Mouse (Mus musculus): ENCODE measurements around the gene Pkd1. TPM values are rescaled to one million over a fixed set of nuclear protein-coding genes. Genes with fewer than 3 reads are reported as not detected.

The Pkd1 gene
- 10 to 100 TPM; 67.7 to 81.1 (median 77.3) TPM for total RNA-seq (2022)

DNA sequence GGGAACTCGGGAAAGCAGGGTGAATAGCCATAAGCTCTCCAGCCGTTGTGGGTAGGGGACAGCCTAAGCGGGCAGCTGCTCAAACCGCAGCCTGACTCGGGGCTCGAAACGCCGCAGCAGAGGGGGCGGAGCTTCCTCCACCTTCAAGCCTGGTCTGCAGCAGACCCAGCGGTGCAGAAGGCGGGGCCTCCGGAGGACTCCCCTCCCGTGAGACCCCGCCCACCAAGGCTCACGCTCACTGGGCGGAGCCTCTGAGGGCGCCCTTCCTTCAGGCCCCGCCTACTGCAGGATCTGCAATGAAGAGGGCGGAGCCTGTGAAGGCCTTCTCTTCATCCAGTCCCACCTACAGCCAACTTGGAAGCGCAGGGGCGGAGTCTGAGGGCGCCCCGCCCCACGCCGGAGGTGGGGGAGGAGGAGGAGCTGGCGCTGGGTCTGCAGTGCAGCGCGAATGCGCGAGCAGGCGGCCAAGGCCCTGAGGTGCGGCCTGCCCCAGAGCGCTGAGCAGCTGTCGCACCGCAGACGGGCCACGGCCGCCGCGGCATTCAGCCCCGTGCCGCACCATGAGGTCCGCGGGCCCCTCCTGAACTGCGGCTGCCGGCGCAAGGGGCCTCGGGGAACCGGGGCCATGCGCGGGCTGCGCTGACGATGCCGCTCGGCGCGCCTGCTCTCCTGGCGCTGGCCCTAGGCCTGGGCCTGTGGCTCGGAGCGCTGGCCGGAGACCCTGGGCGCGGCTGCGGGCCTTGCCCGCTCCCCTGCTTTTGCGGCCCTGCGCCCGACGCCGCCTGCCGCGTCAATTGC, at the start of gene Pkd1:
Pkd1 (plus strand) TSS at position 217 of the 798 bp plus-strand sequence.
- DNase-seq (ENCODE audit: low spot score in 2 of 2), result peak; percentile 95 to 99

- DNase-seq (ENCODE audit: low spot score in 2 of 2), result no peak
Observed at GRCm38 (mm10) chr17:24502208-24502607, 47.4 kb upstream of the Pkd1 start.

- DNase-seq (ENCODE audit: low spot score in 2 of 2), result no peak
Observed at GRCm38 (mm10) chr17:24504085-24504484, 45.5 kb upstream of the Pkd1 start.

- DNase-seq (ENCODE audit: low spot score in 2 of 2), result peak in 1 of 2 experiments; percentile 12
Observed at GRCm38 (mm10) chr17:24505286-24505955, 44.2 kb upstream of the Pkd1 start.

DNA sequence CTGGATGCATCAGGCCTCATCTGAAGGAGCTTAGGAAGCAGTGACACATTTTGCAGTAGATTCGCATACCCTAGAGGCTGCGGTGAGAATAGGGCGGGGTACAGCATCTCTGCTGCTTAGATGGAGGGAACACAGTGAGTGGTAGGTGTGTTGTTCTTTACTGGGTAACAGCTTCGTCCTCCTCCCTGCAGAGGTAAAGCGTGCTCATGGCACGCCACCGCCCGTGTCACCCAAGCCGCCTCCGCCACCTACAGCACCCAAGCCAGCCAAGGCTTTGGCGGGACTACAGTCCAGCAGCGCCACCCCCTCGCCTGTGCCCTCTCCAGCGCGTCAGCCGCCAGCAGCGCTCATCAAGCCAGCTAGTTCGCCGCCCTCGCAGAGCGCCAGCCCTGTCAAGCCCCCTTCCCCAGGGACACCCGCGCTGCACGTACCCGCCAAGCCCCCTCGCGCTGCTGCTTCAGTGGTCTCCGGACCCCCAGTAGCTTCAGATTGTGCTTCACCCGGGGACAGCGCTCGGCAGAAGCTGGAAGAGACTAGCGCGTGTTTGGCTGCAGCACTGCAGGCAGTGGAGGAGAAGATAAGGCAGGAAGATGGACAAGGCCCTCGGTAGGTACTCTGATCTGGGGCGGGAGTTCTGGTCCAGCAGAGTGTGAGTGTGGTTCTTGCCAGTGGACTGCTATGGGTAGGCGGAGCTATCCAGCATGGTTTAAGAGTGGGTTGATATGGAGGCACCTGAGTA, 43.1 kb upstream of the Pkd1 start:
- peak in 1 of 2 experiments; percentile 74 for DNase-seq (ENCODE audit: low spot score in 2 of 2)

- DNase-seq (ENCODE audit: low spot score in 2 of 2), result peak in 1 of 2 experiments; percentile 59
Observed at GRCm38 (mm10) chr17:24507129-24507664, 42.4 kb upstream of the Pkd1 start.

DNA sequence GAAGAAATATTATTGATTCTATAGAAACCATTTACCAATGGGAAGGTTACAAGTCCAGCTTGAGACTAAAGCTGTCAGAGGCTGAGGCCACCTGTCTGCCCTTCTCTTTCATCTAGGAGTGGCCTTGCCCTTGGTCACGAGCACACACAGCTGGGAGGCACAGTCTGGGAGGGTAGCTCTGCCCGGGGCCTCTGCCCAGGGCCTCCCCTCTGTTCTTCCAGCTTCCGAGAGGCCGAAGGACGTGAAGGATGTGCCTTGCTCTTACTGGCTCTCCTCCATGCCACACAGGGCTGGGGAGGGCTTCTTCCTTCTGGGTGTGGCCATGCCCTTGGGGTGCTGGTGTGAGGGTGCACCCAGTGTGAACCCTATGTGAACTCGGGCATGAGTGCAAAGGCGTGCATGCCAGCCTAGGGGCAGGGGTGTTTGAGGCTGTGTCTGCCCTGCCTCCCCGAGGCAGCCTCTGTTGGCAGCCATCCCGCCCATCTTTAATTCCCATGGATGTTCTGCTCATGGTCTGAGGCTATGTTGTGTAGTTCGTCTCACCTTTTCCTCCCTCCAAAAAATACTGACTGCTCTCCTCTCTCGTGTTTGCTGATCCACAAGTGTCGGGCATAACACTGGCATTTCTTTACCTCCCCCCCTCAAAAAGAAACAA, 41.7 kb upstream of the Pkd1 start:
- DNase-seq (ENCODE audit: low spot score in 2 of 2), result peak in 1 of 2 experiments; percentile 18

- DNase-seq (ENCODE audit: low spot score in 2 of 2), result no peak
Observed at GRCm38 (mm10) chr17:24513609-24514008, 36.0 kb upstream of the Pkd1 start.

DNA sequence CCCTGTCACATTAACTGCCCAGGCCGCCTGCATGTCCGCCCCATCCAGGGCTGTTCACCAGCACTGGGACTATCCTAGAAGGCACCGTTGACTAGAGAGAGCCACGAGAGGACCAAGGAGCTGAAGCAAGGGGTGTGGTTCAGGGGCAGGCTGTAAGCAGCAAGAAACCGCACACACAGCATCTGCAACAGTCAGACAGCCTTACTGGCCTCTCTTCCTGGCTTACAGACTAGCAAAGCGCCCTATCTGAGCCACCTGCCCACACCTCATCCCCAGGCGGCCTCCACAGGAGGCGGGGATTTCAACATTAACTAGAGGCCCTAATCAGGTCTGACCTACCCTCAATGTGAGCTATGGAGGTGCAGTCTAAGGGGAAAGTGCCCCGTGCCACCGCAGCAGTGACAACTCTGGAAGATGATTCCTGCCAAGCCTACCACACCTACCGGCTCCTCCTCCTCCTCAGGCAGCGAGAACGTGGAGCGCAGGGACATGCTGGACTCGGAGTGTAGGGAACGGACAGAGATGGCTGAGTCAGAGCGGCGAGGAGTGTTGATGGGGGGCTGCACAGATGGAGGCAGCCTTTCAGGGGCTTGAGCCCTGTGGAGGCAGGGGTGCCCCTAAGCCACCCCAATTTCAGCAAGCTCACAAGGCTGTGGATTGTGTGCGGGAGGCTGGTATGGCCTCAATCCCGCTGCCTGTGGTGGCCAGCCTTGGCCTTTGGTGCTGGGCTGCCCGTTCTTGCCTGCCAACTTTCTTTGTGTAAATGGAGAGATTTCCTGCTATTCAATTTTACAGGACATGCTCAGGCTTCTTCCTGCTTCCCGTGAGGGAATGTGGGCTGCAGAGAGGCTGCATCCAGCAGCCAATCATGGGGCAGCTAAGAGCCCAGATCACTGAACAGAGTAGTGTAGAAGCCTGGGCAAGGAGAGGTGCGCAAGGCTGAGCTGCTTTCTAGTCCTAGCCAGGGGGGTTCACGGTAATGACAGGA, 35.1 kb upstream of the Pkd1 start:
- DNase-seq (ENCODE audit: low spot score in 2 of 2), result peak in 1 of 2 experiments; percentile 8

- no peak for DNase-seq (ENCODE audit: low spot score in 2 of 2)
Observed at GRCm38 (mm10) chr17:24520450-24520849, 29.2 kb upstream of the Pkd1 start.

DNA sequence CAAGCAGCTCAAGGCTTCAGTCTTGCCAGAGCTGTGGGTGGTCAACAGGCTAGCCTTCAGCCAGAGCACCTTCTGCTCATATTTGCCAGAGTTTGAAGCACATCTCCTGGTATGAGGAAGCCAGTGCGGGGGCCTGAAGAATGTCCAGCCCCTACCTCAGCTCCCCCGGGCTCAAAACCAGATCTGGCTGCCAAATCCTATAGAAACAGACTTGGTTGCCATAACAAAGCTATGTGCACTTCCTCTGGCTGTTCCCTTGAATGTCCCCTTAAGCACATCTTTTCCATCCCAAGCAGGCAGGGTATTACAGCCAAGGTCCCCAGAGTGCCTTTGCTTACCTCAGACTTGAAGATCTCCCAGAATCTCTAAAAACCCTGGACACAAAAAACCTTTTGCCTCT, 24.9 kb upstream of the Pkd1 start:
- DNase-seq (ENCODE audit: low spot score in 2 of 2), result peak in 1 of 2 experiments; percentile 15

- DNase-seq (ENCODE audit: low spot score in 2 of 2), result peak in 1 of 2 experiments; percentile 7
Observed at GRCm38 (mm10) chr17:24527315-24527714, 22.3 kb upstream of the Pkd1 start.

- peak; percentile 80 to 99 for DNase-seq (ENCODE audit: low spot score in 2 of 2)
Observed at GRCm38 (mm10) chr17:24527723-24528559, 21.7 kb upstream of the Pkd1 start, which contains the start of gene Traf7. TSS of gene Traf7 (minus strand) at chr17:24527938.

- no peak for DNase-seq (ENCODE audit: low spot score in 2 of 2)
Observed at GRCm38 (mm10) chr17:24528560-24528918, 21.1 kb upstream of the Pkd1 start.

DNA sequence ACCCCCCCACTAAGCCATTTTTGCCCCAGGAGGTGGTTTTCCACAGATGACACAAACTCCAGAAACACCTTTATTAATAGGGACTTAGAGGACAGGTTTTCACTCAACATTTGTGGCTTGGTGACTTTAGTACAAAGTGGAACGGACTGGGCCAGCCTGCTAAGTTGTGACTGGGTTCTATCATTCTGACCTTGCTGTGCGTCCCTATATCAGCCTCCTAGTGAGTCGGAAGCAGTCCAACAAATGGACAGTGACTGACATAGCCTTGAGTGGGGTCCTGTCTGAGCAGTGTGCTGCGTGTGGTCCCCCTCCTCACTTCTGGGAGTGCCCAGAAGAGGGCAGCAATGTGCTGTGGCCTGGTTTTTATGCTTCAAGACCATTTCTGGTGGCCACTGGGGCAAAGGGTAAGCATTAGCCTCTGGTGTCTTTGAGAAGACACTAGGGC, 20.6 kb upstream of the Pkd1 start:
- no peak for DNase-seq (ENCODE audit: low spot score in 2 of 2)

GRCm38 (mm10) chr17:24529883-24530282, 19.8 kb upstream of the Pkd1 start:
- DNase-seq (ENCODE audit: low spot score in 2 of 2), result no peak

DNA sequence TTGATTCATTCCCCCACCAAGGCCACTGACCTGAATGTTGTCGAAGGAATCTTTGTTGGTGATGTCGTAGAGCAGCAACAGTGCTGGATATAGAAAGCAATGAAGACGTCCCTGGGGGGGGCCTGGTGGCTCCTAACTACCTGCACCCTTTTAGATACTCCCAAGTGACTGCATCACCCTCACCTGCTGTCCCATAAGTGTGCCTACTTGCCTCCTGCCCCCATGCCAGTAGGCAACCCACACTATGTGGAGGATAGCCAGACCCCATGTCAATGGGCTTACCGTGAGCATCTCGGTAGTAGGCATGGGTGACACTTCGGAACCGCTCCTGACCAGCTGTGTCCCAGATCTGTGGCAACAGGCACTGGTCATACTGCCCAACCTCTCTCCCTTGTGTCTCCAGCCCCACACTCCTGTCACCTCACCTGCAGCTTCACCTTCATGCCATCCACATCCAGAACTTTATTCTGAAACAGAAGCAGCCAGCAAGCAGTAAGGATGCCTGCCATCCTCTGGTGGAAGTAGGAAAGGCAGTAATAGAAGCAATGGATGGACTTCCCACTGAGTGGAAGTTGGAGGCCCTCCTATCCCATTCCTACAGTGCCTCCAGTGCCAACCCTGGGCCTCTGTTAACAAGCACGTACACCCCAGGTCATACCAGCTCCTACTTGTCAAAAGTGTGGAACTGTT, 19.1 kb upstream of the Pkd1 start:
- no peak for DNase-seq (ENCODE audit: low spot score in 2 of 2)

DNA sequence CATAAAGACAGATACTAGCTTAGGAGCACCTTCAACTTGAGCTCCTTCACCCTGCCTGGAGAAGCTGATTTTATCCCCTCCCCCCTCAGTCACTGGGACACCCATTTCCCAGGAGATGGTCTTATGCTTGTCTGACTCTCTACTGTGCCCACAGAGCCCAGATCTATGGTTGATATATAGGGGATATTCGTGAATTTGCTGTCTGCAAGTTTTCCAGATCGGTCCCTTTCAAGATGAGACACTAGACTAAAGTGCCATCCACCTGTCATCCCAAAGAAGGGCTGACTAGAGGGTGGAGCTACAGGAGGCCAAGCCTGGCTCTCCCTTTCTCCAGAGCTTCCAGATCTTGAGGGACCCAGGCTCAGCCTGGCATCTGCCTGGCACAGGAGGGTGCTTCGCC, 18.6 kb upstream of the Pkd1 start:
- DNase-seq (ENCODE audit: low spot score in 2 of 2), result no peak
